Mouse (Mus musculus): Measurements from ENCODE around the gene Aes. TPM values are rescaled to one million over a fixed set of nuclear protein-coding genes. Genes with fewer than 3 reads are reported as not detected.

Aes gene
- polyA plus RNA-seq, 2 experiments, result 134 to 139 TPM

DNA sequence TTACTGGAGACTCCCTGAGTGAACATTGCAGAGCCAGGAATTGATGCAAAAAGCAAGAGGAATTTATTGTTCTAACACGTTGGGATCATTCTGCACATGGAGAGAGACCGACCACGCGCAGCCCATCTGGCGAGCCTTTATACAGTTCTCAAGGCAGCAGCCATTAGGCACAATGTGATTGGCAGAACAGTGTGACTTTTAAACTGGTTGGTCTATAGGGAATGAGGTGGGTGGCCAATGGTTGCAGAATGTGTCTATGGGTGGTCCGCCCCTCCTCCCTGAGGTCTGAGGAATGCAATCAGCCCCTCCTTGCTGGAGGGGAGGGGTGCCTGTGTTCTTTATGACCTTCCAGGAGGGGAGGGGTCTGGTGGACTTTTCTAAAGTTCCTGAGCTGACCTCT lies 56.2 kb downstream of the Aes start:
- Histone ChIP-seq H3K27ac (no peak overlapping the region), H3K4me1 (replicated peaks; ENCODE audit: control insufficient read depth in 2 of 2, insufficient read depth in 2 of 2, low read length in 1 of 2) (no peaks in the 10 kb centered on the region), H3K4me3 (ENCODE audit: insufficient read depth in 1 of 2, low read depth in 2 of 2, low read length in 2 of 2) (no peak overlapping the region), H3K27me3 (ENCODE audit: control insufficient read depth, insufficient read depth, low read length) (no peaks in the 10 kb centered on the region), H3K9ac (replicated peaks) (no peak overlapping the region), H3K9me3 (ENCODE audit: control insufficient read depth, low read length) (no peaks in the 10 kb centered on the region), H3K36me3 (replicated peaks; ENCODE audit: control insufficient read depth, insufficient read depth, low read depth) (no peaks in the 10 kb centered on the region), H3K4me2 (ENCODE audit: low read depth) (no peak overlapping the region)
- WGBS (ENCODE audit: insufficient replicate concordance), result 73% methylated on average over 6 of the region's 6 CpGs
- no peak for ATAC-seq (ENCODE audit: insufficient read depth)
- DNase-seq (ENCODE audit: low read depth in 3 of 3, low spot score in 3 of 3), result no peak
- TF ChIP-seq CTCF (IDR thresholded peaks at IDR 0.05; ENCODE audit: low read depth) (no peak), EP300 (IDR thresholded peaks at IDR 0.05; ENCODE audit: low read depth) (no peak)

Other genes starting within 250 kb of the Aes start
- 20.8 and 24.3 TPM in 2 replicates for gene Cactin, start 238.4 kb upstream of the Aes start, polyA plus RNA-seq (2012; rRNA removed)
- gene Cactin, start 238.4 kb upstream of the Aes start, polyA plus RNA-seq (2014; fragmentation: Nextera tagmentation; extraction: Ambion mirVana), result 12.1 and 16.6 TPM in 2 replicates
- 2.4 and 3.1 TPM in 2 replicates for gene Tbxa2r, start 230.8 kb upstream of the Aes start, polyA plus RNA-seq (2012; rRNA removed)
- gene Tbxa2r, start 230.8 kb upstream of the Aes start, polyA plus RNA-seq (2014; fragmentation: Nextera tagmentation; extraction: Ambion mirVana), result 1.9 and 3.3 TPM in 2 replicates
- gene Gipc3, start 216.2 kb upstream of the Aes start, polyA plus RNA-seq (2012; rRNA removed), result 0.01 TPM in 2 replicates
- gene Gipc3, start 216.2 kb upstream of the Aes start, polyA plus RNA-seq (2014; fragmentation: Nextera tagmentation; extraction: Ambion mirVana), result not detected in 2 replicates
- 20.6 and 24.9 TPM in 2 replicates for gene Hmg20b, start 209.0 kb upstream of the Aes start, polyA plus RNA-seq (2012; rRNA removed)
- gene Hmg20b, start 209.0 kb upstream of the Aes start, polyA plus RNA-seq (2014; fragmentation: Nextera tagmentation; extraction: Ambion mirVana), result 20.3 and 23.7 TPM in 2 replicates
- gene Mfsd12, start 202.0 kb upstream of the Aes start, polyA plus RNA-seq (2012; rRNA removed), result 8.4 and 9.3 TPM in 2 replicates
- 6.1 and 8.3 TPM in 2 replicates for gene Mfsd12, start 202.0 kb upstream of the Aes start, polyA plus RNA-seq (2014; fragmentation: Nextera tagmentation; extraction: Ambion mirVana)
- gene 4930404N11Rik, start 193.7 kb upstream of the Aes start, polyA plus RNA-seq (2012; rRNA removed), result 0.55 and 0.78 TPM in 2 replicates
- 0.44 and 0.60 TPM in 2 replicates for gene 4930404N11Rik, start 193.7 kb upstream of the Aes start, polyA plus RNA-seq (2014; fragmentation: Nextera tagmentation; extraction: Ambion mirVana)
- 73.1 and 86.2 TPM in 2 replicates for gene Fzr1, start 181.0 kb upstream of the Aes start, polyA plus RNA-seq (2012; rRNA removed)
- gene Fzr1, start 181.0 kb upstream of the Aes start, polyA plus RNA-seq (2014; fragmentation: Nextera tagmentation; extraction: Ambion mirVana), result 80.5 and 85.2 TPM in 2 replicates
- gene Dohh, start 175.1 kb upstream of the Aes start, polyA plus RNA-seq (2012; rRNA removed), result 29.8 and 32.2 TPM in 2 replicates
- gene Dohh, start 175.1 kb upstream of the Aes start, polyA plus RNA-seq (2014; fragmentation: Nextera tagmentation; extraction: Ambion mirVana), result 35.0 and 39.7 TPM in 2 replicates
- gene Gm48551, start 175.0 kb upstream of the Aes start, polyA plus RNA-seq (2012; rRNA removed), result 1.0 and 1.7 TPM in 2 replicates
- 0.37 and 0.47 TPM in 2 replicates for gene Gm48551, start 175.0 kb upstream of the Aes start, polyA plus RNA-seq (2014; fragmentation: Nextera tagmentation; extraction: Ambion mirVana)
- gene Gm48552, start 170.5 kb upstream of the Aes start, polyA plus RNA-seq (2012; rRNA removed), result 0.78 and 0.90 TPM in 2 replicates
- gene Gm48552, start 170.5 kb upstream of the Aes start, polyA plus RNA-seq (2014; fragmentation: Nextera tagmentation; extraction: Ambion mirVana), result 0.21 and 0.36 TPM in 2 replicates
- gene Smim24, start 166.4 kb upstream of the Aes start, polyA plus RNA-seq (2012; rRNA removed), result 1.6 and 1.9 TPM in 2 replicates
- gene Smim24, start 166.4 kb upstream of the Aes start, polyA plus RNA-seq (2014; fragmentation: Nextera tagmentation; extraction: Ambion mirVana), result 1.7 and 1.8 TPM in 2 replicates
- 1.2 and 1.3 TPM in 2 replicates for gene Nfic, start 103.9 kb upstream of the Aes start, polyA plus RNA-seq (2012; rRNA removed)
- 4.6 and 7.3 TPM in 2 replicates for gene Nfic, start 103.9 kb upstream of the Aes start, polyA plus RNA-seq (2014; fragmentation: Nextera tagmentation; extraction: Ambion mirVana)
- 0.02 and 0.32 TPM in 2 replicates for gene Celf5, start 76.8 kb upstream of the Aes start, polyA plus RNA-seq (2012; rRNA removed)
- gene Celf5, start 76.8 kb upstream of the Aes start, polyA plus RNA-seq (2014; fragmentation: Nextera tagmentation; extraction: Ambion mirVana), result not detected in 2 replicates
- 55.7 and 71.3 TPM in 2 replicates for gene Ncln, start 63.1 kb upstream of the Aes start, polyA plus RNA-seq (2012; rRNA removed)
- gene Ncln, start 63.1 kb upstream of the Aes start, polyA plus RNA-seq (2014; fragmentation: Nextera tagmentation; extraction: Ambion mirVana), result 23.7 and 29.4 TPM in 2 replicates
- 1.5 and 1.8 TPM in 2 replicates for gene S1pr4, start 59.4 kb upstream of the Aes start, polyA plus RNA-seq (2012; rRNA removed)
- gene S1pr4, start 59.4 kb upstream of the Aes start, polyA plus RNA-seq (2014; fragmentation: Nextera tagmentation; extraction: Ambion mirVana), result 1.4 and 1.5 TPM in 2 replicates
- 4.2 and 4.6 TPM in 2 replicates for gene Gna15, start 35.3 kb upstream of the Aes start, polyA plus RNA-seq (2012; rRNA removed)
- gene Gna15, start 35.3 kb upstream of the Aes start, polyA plus RNA-seq (2014; fragmentation: Nextera tagmentation; extraction: Ambion mirVana), result 3.2 and 4.7 TPM in 2 replicates
- 14.8 and 17.0 TPM in 2 replicates for gene Gna11, start 14.3 kb upstream of the Aes start, polyA plus RNA-seq (2012; rRNA removed)
- 17.3 and 17.4 TPM in 2 replicates for gene Gna11, start 14.3 kb upstream of the Aes start, polyA plus RNA-seq (2014; fragmentation: Nextera tagmentation; extraction: Ambion mirVana)
- 5.2 and 6.5 TPM in 2 replicates for gene Tle2, start 15.1 kb downstream of the Aes start, polyA plus RNA-seq (2012; rRNA removed)
- 0.82 and 0.90 TPM in 2 replicates for gene Tle2, start 15.1 kb downstream of the Aes start, polyA plus RNA-seq (2014; fragmentation: Nextera tagmentation; extraction: Ambion mirVana)
- 4.5 and 4.8 TPM in 2 replicates for gene Tle6, start 41.6 kb downstream of the Aes start, polyA plus RNA-seq (2012; rRNA removed)
- 5.6 and 5.8 TPM in 2 replicates for gene Tle6, start 41.6 kb downstream of the Aes start, polyA plus RNA-seq (2014; fragmentation: Nextera tagmentation; extraction: Ambion mirVana)
- 2.3 and 2.4 TPM in 2 replicates for gene BC025920, start 46.8 kb downstream of the Aes start, polyA plus RNA-seq (2012; rRNA removed)
- 0.11 and 0.34 TPM in 2 replicates for gene BC025920, start 46.8 kb downstream of the Aes start, polyA plus RNA-seq (2014; fragmentation: Nextera tagmentation; extraction: Ambion mirVana)
- gene Sirt6, start 68.3 kb downstream of the Aes start, polyA plus RNA-seq (2012; rRNA removed), result 8.1 and 9.0 TPM in 2 replicates
- 5.3 and 5.9 TPM in 2 replicates for gene Sirt6, start 68.3 kb downstream of the Aes start, polyA plus RNA-seq (2014; fragmentation: Nextera tagmentation; extraction: Ambion mirVana)
- 5.6 and 6.1 TPM in 2 replicates for gene Ankrd24, start 69.1 kb downstream of the Aes start, polyA plus RNA-seq (2012; rRNA removed)
- gene Ankrd24, start 69.1 kb downstream of the Aes start, polyA plus RNA-seq (2014; fragmentation: Nextera tagmentation; extraction: Ambion mirVana), result 0.75 and 1.5 TPM in 2 replicates
- 0.31 and 0.97 TPM in 2 replicates for gene Gm10778, start 89.6 kb downstream of the Aes start, polyA plus RNA-seq (2012; rRNA removed)
- gene Gm10778, start 89.6 kb downstream of the Aes start, polyA plus RNA-seq (2014; fragmentation: Nextera tagmentation; extraction: Ambion mirVana), result 0.67 and 1.5 TPM in 2 replicates
- gene Zfp433, start 145.3 kb downstream of the Aes start, polyA plus RNA-seq (2012; rRNA removed), result 0.90 and 1.4 TPM in 2 replicates
- 3.1 and 5.0 TPM in 2 replicates for gene Zfp433, start 145.3 kb downstream of the Aes start, polyA plus RNA-seq (2014; fragmentation: Nextera tagmentation; extraction: Ambion mirVana)
- 0.23 and 0.42 TPM in 2 replicates for gene Gm3055, start 211.7 kb downstream of the Aes start, polyA plus RNA-seq (2012; rRNA removed)
- 0.77 and 1.5 TPM in 2 replicates for gene Gm3055, start 211.7 kb downstream of the Aes start, polyA plus RNA-seq (2014; fragmentation: Nextera tagmentation; extraction: Ambion mirVana)